Mouse (Mus musculus): ENCODE results near the gene Cdk1.
"Not testable (repeated sequence)": the region's sequence is repeated elsewhere in the genome, so short reads cannot be mapped to it uniquely, and the experiment has no call there.

Cdk1 gene

DNA sequence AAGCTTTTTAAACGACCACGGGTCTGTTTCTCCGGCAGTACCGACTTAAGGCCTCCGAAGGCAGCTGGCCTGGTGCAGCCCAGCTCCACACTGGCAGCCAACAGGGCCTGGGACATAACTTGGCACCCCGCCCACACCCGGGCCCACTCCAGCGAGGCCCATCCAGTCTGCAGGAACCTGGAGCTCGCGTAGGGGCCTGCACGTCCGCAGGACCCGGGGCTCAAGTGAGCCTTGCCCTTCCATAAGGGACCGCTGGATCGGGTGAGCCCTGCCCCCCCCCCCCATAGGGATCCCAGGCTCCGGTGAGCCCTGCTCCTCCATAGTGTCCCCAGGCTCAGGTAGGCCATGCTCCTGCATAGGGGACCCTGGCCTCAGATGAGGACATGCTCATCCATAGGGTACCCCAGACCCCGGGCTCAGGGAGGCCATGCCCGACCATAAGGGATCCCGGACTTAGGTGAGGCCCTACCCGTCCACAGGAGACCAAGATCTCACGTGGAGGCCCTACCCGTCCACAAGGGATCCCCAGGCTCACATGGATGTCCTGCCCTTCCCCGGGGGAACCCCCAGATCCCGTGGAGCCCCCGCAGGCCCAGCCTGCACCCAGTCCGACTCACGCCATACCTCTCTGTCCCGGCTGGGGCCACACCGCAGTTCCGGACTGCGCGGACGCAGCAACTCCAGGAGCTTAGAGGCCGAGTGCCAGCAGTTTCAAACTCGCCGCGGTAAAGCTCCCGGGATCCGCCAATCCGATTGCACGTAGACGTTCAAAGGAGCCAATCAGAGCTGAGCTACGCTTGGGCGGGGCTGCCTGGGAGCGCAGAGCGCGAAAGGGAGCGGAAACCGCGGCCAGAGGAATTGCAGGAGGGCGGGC lies at the start of gene Cdk1:
Gene Cdk1, minus strand, starts transcription at position 727 of the 874 bp plus-strand sequence.
- peak; percentile 93 for DNase-seq (ENCODE audit: extremely low read depth, low read depth)

DNA sequence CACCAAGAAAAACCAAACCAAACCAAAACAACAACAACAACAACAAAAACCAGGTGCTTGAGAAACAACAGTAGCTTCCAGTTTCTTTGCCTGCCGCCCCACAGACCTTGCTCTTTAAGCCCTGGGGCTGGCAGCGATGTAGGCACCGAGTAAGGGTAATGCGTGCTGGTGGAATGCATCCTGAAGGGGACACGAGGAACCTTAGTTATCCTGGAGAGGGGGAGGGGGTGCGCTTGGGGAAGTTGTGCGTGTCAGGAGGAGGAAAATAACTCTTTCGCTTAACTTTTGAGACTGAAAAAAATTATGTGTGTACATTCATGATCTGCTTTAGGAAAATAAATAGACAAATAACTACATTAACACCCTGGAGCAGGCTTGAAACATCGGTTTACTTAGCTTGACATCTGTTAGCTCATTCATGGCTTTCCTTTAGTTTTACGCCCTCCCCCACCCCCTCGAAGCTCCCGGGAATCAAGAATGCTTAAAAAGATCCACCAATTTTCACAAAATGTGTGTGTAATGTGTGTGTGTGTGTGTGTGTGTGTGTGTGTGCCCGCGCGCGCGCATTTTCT lies 47.2 kb upstream of the Cdk1 start:
- DNase-seq (ENCODE audit: extremely low read depth, low read depth): no peak

- no peak for DNase-seq (ENCODE audit: extremely low read depth, low read depth)
Observed at GRCm38 (mm10) chr10:69398763-69399590, 46.2 kb upstream of the Cdk1 start, which contains the start of gene Ank3. TSS of gene Ank3 (plus strand) at chr10:69398773.

- DNase-seq (ENCODE audit: extremely low read depth, low read depth): no peak
Observed at GRCm38 (mm10) chr10:69398197-69398762, 45.5 kb upstream of the Cdk1 start.

- no peak for DNase-seq (ENCODE audit: extremely low read depth, low read depth)
Observed at GRCm38 (mm10) chr10:69389511-69389910, 36.8 kb upstream of the Cdk1 start.

DNA sequence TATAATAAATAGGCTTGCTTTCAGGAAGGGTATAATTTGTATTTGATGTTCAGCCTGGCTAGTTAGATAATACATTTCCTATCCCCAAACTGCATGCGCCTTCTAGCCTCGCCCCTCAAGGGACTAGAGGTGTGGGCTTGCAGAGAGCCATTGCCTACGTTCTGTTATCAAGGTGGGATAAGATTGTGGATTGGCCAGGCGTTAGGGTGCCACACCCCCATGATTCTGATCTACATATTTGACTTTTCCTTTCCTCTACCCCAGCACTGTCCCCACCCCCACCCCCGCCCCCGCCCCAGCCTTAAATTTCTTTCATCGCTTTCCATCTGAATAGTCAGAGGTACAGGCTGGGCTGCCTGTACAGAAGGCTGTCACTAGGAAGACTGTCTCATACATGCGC lies 34.0 kb upstream of the Cdk1 start:
- no peak for DNase-seq (ENCODE audit: extremely low read depth, low read depth)

DNA sequence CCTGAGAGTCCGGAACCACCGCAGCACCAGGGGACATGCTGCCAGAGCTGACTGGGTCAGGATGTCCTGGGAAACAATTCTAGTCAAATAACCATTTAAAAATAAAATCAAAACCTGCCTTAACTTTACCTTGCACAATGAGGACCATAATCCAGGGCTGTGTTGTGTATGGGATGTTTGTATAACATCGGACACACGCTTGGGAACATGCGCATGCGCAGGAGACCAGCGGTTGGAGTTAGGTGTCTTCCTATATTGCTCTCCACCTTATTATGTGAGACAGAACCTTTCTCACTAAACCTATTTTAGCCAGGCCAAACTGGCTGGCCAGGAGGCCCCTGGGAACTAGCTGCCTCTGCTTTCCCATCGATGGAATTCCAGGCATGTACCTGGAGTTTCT lies 32.4 kb upstream of the Cdk1 start:
- no peak for DNase-seq (ENCODE audit: extremely low read depth, low read depth)

- no peak for DNase-seq (ENCODE audit: extremely low read depth, low read depth)
Observed at GRCm38 (mm10) chr10:69384640-69385039, 31.9 kb upstream of the Cdk1 start.

DNA sequence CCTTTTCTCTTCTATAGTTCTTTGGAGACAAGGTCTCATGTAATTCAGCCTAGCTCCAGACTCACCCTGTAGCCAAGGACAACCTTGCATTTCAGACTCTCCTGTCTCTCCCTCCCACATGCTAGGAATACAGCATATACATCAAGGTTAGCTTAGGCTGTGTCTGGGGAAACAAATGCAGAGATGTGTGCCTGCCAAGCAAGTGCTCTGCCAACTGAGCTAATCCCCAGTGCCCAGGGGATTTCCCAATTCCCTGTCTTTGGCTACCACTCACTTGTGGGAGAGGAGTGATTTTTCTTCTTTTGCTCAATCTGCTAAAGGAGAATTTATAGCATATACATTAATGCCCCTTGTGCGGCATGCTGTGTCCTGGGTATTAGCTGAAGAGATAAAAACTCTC lies 30.4 kb upstream of the Cdk1 start:
- DNase-seq (ENCODE audit: extremely low read depth, low read depth): no peak

DNA sequence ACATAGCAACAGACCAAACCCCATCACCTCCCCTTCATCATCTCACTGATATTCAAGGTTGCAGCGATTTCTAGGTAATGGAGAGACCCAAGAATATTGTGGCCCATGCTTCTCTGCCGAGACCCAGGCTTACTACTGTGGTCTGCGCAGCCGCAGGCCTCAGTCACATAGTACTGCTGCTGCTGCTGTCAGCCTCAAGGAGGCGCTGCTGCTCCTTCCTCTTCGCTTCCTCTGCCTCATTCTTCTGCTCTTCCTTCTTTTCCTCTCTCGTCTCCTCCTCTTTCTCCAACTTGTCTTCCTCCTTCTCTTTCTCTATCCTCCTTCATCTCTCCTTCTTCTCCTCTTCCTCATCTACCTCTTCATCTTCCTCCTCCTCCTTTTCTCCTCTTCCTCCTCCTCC lies 22.4 kb upstream of the Cdk1 start:
- DNase-seq (ENCODE audit: extremely low read depth, low read depth): no peak

DNA sequence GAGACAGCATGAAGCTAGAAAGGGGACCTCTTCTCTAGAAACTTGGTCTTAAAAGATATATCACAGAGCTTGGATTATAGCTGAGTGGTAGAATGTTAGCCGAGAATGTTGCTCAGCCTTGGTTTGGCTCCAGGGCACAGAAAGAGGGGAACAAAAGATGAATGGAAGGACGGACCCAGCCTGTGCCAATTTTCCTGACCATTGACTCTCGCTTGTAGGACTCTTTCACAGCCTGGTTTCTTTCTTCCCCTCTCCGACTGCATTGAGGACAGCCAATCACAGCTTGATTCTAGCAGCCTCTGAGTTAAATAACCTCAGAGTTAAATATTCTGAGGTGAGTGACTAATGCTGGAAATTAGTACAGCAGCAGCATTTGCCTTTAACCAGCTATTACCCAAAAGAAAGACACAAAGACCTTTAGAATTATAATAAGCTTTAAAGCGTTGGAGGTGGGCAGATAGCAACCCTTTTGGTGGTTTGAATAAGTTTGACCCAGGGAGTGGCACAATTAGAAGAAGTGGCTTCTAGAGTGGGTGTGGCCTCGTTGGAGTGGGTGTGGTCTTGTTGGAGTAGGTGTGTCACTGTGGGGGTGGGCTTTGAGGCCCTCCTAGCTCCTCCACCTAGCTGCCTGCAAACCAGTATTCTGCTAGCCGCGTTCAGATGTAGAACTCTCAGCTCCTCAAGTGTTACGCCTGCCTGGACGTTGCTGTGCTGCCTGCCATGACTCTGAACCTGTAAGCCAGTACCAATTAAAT lies 21.2 kb upstream of the Cdk1 start:
- no peak for DNase-seq (ENCODE audit: extremely low read depth, low read depth)

- no peak for DNase-seq (ENCODE audit: extremely low read depth, low read depth)
Observed at GRCm38 (mm10) chr10:69372061-69372460, 19.3 kb upstream of the Cdk1 start.

GRCm38 (mm10) chr10:69371441-69371840 lies 18.7 kb upstream of the Cdk1 start:
- no peak for DNase-seq (ENCODE audit: extremely low read depth, low read depth)

DNA sequence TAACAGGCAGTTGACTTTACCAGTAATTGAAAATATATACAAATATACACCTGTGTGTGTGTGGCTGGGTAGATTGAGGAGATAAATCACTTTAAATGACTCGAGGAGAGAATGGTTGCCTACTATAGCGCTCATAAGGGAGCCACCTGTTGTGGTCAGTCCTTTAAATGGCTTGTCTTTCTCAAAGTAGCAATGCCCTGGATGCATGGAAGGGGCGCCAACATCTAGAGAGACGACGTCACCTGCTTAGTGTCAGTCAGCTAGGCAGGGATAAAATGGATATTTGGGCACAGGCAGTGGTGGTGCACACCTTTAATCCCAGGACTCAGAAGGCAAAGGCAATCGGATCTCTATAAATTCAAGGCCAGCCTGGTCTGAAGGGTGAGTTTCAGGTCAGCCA lies 16.6 kb upstream of the Cdk1 start:
- no peak for DNase-seq (ENCODE audit: extremely low read depth, low read depth)

DNA sequence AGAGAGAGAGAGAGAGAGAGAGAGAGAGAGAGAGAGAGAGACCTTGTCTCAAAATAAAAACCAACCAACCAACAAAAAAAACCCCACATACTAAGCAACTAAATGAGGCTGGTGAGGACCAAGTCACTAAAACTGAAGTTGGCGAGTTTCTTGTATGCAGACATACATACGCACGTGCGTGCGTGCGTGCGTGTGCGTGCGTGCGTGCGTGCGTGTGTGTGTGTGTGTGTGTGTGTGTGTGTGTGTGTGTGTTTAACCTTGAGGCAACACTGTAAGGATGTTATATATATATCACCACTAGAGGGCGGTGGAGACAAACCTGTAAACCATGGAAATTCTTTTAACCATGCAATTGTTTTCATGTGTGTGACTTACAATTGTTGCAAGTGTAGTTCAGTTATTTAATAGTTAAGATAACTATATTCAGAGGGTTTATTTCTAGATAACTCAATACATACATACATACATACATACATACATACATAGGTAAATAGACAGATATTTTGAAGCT lies 14.2 kb upstream of the Cdk1 start:
- peak; percentile 21 for DNase-seq (ENCODE audit: extremely low read depth, low read depth)

DNA sequence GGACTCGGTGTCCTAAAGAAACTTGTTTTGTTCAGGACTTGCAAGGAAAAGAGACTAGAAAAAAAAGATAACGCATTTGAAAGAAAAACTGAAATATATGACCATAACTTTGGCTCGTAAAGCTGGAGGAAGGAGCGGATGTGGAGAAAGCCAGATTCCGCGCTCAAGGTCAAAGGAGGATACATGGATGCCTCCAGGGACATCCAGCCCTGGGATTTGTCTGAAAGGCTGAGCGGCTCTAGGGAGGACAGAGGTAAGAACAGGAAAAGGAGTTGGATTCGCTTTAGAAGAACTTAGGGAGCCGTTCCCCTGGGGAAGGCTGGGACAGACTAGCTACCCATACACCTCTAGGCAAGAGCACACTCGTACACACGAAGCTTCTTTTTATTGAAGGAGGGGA lies 13.5 kb upstream of the Cdk1 start:
- no peak for DNase-seq (ENCODE audit: extremely low read depth, low read depth)

DNA sequence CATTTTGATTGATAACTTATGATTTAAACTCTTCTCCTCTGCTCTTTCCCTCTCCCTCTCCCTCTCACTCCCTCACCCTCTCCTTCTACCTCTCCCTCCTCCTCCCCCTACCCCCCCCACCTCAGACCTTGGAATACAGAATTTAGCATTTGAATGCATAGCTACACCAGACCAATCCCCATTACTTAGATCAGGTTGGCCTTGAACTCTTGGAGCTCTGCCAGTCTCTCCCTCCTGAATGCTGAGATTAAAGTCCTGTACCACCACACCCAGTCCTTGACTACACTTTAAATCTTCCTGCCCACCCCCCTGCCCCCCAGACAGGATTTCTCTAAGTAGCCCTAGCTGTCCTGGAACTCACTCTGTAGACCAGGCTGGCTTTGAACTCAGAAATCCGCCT lies 6.9 kb upstream of the Cdk1 start:
- DNase-seq (ENCODE audit: extremely low read depth, low read depth): no peak

GRCm38 (mm10) chr10:69353086-69353479 lies 345 bp upstream of the Cdk1 start:
- DNase-seq (ENCODE audit: extremely low read depth, low read depth): not testable (repeated sequence)

DNA sequence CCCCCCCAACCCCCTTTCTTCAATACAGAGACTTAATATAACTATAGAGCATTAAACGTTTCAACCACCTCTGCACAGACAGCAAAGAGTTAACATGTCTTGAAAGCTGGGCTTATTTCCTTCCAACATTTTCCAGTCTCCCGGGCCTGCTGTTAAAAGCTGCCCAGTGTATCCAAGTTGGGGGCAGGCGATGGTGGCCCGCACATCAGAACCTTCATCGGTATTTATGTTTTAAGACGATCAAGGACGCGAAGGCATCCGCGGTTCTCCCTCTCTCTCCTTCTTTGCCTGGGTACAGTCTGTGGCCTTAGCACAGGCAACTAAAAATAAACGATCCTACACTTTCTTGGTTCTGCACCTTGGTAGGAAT lies 911 bp downstream of the Cdk1 start:
- DNase-seq (ENCODE audit: extremely low read depth, low read depth): no peak

DNA sequence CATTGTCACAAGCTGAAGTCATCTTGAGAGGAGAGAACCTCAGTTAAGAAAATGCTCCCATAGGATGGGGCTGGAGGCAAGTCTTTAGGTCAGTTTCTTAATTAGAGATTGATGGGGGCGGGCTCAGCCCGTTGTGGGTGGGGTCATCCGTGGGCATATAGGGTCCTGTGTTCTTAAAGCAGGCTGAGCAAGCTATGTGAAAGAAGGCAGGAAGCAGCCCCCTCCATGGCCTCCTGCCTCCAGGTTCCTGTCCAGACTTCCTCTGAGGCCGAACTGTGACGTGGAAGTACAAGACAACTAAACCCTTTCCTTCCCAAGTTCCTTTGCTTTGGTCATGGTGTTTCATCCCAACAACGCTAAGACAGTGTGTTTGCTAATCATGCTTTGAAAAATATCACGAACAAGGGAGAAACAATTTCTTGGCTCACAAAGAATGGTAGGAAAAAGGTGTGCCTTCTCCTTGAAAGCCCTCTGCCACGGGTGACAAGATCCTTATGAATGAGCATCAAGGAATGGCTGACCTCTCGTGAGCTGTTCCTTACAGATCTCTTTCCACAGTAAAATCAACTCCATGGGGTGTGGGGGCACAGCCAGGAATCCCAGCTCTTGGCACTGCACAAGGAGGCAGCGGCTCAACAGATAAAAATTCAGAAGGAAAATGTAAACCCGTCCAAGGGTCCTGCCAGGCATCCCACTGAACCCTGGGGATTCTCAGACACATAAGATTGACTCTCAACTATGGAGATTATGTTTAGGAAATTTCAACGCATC lies 1.5 kb downstream of the Cdk1 start:
- DNase-seq (ENCODE audit: extremely low read depth, low read depth): peak; percentile 21
